Mouse (Mus musculus) thymus, postnatal 14 days (tissue): ENCODE measurements around the gene Ccdc24.

ENCODE experiments used
- DNase-seq: peaks from one replicate; pipeline ENCODE4 v3.0.0; 2021

Ccdc24 gene

DNA sequence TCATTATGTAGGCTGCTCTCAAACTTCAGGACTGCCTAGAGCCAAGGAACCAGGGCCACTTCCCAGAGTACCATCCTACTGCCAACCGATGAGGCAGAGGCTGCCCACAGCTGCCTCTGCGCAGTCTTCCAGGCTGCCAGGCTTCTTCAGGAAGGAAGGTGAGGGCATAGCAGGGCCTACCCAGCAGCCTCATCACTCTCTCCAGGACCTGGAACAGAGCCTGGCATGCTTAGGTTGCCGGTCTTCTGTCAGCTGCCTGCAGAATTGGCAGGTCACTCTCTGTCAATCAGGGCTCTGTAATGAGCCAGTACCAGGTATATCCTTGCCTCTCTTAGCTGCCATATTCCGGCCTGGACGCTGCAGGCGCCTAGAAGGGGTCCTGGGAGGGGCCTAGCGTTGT lies 22.2 kb downstream of the Ccdc24 start:
- DNase-seq: no peak

DNA sequence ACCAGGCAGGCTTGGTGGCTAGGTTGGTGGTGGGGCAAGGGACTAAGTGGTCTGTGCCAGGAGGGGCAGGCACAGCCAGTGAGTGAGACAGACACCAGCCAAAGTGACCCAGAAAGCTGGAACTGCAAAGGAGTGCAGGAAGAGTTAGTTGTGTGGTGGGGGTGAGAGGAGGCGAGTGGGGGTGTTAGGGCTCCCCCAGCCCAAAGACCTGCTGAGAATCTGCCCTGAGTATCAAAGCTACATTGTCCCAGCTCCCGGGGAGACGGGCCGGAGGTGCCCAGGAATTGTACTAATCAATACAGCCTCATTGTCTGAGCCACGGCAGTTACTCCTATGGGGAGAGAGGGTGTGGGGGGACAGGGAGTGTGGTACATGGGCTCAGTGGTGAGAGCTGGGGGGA lies 22.9 kb downstream of the Ccdc24 start:
- DNase-seq: no peak

DNA sequence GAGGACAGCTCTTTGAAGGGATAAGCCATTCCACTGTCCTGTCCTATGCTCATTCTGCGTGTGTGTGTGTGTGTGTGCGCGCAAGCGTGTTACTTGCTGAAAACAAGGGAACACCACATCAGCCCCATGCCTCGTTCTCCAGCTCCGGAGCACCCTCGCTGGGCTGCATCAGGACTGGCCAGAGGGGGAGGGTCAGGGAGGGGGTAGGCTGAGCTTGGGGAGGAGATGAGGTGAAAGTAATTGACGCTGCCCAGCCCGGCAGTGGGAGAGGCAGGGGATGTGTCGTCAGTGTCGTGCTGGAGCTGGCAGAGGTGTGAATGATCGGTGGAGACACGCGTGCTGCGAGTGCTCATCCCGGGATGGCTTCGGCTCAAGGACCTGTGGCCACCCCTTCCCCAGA lies 23.3 kb downstream of the Ccdc24 start:
- DNase-seq: no peak

DNA sequence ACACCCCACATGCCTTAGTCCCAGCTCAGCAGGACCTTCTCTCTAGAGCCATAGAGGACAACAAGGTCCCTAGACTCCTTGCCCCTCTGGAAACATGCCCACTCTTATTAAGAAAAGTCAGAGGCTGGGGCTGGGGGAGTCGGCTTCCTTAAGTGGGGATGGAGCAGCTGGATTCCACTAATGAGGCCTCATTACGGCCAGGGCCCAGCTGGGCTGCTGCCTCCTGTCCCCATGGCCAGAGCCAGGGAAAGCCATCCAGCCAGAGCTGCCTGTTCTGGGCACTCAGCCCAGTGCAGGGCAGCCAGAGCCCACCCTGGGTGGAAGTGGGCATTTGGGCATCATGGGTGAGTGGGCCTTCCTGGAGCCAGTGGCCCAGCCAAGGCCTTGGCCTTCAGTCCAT lies 25.3 kb downstream of the Ccdc24 start:
- DNase-seq: no peak

DNA sequence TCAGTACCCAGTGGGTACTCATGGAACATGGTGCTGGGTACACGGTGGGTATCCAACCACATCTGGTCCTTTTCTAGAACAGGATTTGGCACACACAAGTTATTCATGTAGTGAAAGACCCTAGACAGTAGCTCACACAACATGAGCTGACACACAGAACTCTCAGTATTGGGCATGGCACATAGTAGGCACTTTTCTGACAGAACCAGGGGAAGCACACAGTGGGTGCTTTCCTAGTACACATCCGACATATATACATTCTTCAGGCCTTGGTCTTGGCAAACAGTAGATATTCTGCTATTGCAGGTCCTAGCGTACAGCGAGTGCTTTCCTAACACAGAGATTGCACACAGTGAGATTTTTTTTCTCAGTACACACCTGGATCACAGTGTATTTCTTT lies 26.1 kb downstream of the Ccdc24 start:
- DNase-seq: no peak

DNA sequence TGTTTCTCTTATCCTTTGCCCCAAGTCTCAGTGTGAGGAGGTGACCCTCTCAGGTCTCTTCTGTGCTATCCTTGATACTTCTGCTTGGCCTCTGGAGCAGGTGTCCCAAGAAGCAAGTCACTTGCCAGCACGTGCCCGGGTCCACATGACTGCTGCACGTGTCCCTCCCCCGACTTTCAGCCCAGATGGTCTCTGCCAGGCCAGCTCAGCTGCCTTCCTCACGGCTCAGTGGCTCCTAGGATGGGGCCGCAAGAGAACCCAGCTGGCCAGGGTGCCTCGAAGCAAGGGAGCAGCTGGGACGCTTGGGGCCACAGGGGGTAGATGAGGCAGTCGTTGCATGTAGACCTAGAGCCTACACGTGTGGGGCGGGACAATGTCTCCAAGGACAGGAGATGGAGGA lies 27.0 kb downstream of the Ccdc24 start:
- DNase-seq: no peak

DNA sequence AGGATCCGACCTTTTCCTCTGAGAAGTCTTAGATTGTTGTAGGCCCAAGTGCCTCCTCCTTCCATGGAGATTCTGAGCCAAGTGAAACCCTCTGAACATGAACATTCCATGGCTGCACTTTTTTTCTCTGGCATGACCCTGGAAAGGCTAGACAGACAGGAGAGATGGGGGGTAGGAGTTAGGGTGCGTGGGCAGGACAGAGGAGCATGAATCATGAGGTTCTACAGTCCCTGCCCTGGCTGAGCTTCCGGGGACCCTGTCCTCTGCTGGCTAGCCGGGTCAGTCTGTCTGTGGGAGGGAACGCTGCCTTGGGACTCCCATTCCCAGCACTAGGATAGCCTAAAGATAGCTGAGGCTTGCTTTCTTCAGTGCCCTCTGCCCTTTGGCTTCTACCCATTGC lies 27.9 kb downstream of the Ccdc24 start:
- no peak for DNase-seq

DNA sequence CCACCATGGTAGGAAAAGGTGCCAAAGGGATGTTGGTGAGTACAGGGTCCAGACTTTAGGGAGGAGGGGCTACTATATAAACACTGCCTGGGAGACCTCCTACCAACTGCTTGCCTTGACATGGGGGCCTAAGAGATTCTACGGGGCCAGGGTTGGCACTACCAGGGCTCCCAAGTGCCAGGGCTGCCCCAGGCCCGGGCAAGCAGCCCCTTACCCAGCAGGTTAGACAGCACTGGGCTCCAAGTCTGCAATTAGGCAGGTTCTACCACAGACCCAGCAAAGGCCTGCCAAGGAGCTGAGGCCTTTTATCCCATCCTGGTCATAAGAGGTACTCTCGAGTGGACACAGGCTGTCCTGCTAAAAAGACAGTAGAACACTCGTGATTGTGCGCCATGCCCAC lies 29.3 kb downstream of the Ccdc24 start:
- no peak for DNase-seq

DNA sequence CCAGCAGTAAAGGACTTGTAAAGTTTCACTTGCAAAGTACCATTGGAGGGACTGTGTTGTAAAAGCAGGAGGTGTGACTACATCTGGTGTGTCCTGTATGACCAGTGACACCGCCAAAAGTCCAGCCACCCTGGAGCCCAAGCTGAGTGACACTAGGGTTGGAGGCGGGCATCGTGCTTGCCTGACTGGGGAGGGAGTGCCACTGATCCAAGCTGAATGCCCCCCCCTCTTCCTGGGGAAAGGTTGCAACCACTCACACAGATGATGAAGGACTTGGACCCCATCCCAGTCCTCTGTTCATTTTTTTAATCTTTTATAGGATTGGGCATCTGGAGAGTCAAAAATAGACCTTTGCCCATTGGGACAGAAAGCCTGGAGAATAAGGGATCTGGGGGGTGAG lies 30.8 kb downstream of the Ccdc24 start:
- DNase-seq: no peak

DNA sequence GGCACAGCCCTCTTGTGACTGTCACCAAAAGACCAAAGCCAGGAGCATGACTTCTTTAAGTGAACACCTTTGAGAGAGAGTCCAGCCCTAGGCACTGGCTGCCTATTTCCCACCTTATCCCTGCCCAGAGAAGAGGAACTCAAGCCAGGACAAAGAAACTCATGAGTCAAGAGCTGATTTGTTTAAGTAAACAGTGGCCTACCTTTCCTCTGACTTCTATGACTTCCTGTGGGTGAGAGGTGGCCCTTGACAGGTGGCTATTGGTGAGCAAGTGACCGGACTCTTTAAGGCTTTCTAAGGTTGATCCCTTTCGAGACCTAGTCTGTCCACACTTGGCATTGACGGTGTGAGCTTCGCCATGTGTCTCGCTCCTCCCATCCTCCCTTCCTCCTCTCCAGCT lies 31.5 kb downstream of the Ccdc24 start:
- no peak for DNase-seq

DNA sequence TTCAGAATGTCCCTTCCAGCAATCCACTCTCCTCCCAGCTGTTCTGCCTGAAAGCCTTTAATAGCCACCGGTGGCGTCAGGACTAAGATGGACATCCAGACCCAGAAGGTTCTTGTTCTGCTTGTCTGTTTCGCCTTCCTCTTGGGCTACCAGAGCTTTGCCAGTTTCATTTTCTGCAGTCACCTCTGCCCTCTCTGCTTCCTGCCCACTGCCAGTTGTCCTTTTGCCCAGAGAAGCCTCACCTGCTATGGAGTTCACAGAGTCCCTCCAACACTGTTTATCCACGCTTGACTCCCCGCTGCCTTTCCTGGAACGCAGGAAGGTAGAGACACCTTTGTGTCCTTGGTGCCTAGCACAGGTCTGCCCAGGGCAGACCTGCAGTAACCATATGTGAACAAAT lies 33.0 kb downstream of the Ccdc24 start:
- no peak for DNase-seq

DNA sequence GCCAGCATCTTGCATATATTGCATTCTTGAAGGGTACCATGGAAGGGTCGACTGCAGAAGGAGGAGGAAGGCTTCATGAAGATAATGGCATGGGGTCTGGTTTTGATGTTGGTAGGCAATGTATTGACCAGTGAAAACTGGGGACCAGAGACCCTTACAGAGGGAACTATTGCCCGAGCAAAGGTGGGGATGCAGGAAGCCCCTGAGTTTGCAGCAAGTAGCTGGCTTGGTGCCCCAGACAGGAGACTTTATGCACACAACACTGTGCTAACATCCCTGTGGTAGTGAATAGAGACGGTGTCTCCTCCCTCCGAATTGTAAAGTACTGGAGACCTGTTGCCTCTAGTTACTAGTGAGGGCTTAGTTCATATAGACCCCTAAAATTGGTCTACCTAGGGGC lies 35.1 kb downstream of the Ccdc24 start:
- DNase-seq: no peak

DNA sequence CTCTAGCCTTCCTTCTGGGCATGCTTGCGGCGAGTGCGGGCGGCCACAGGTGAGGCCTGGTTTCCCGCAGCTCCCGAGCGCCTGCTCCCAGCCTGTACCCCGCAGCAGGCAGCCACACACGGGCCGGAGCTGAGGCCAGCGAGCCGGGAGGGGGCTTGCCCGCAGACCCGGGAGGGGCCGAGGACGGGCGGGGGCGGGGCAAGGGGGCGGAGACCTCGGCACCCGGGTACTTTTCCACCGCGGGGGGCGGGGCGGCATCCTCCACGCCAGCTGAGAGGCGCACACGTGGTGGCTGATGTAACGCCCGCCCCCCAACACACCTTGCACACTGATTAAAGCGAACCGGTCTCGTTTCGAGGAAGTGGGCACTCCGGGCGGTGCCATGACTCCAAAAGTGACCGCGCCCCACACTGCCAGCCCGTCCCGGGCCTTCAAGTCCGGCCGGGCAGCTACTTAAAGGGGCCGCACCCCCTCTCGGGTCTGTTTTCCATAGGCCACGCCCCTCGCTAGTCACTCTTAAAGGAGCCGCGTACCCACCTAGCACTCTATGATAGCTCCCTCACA lies 36.1 kb downstream of the Ccdc24 start:
- peak; percentile 91 for DNase-seq

DNA sequence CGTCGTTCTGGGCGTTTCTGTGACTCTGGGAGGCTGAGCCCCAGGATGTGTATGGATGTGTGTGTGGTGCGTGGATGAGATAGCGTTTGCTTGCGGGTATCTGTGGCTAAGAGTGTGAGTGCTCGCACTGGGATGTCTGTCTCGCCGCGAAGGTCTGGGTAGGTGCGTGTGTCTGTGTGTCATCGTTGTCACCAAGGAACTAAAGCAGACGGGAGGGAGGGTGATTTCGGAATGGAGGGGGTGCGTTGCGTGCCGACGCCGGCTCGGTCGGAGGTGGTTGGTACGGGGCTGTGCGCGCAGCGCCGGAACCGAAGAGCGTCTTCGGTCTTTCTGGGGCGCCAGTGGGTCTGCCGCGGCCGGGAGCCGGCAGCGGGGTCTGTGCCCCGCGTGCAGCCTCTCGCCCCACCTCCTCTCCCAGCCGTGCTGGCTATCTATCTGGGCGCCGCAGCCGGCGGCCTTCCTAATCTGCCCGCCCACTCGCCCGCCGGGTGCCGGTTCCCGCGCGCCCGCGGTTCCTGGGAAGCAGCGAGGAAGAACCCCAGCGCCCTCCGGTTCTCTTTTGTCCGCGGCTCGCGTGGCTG lies 36.7 kb downstream of the Ccdc24 start:
- DNase-seq: peak; percentile 38

DNA sequence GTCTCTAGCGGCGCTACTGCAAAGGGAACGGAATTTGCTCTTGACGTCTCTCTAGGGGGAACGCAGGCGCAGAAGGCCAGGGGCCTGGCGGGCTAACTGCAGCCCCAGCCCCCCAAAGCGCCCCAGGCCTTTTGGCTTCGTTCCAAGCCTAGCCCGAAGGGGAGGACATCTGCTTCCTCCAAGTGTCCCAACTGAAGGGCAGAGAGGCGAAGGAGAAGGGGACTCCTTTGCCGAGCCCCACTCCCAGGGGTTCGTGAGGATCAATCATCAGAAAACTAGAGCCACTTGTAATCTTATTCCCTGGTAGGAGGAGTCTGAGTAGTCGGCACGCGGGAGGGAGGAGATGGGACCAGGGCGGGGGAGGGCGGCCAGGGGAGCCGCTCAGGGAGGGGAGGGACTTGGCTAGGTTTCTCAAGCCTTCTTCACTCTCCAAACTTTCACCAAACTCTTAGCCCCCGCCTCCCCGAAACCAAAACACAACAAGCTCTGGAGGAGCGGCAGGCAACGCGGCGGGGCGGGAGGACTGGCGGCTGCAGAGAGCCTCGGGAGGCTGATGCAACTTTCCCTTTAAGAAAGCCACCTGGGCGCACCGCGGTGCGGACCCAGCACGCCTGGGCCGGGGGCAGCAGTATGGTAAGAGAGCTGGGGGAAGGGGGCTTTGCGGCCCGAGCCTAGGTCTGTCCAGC lies 37.4 kb downstream of the Ccdc24 start:
- peak; percentile 42 for DNase-seq

DNA sequence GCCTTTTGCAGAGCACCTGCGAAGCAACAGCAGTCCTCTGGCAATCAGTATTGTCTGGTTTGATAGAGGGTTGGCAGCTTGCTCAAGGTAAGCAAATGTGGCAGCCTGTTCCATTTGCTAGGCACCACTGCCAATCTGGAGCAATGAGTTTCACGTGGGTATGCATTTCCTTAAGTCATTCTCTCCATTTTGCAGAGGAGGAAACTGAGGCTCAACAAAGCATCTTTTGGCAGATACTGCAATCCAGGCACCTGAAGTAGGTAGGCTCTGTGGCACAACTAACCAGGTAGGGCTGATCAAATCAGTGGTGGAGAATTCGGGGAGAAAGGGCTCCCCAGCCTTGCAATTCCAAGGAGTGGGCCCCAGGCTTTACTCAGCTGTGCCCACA lies 37.9 kb downstream of the Ccdc24 start, which contains the start of gene Slc6a9:
Slc6a9 (plus strand) TSS at position 50 of the 388 bp plus-strand sequence.
- DNase-seq: no peak

DNA sequence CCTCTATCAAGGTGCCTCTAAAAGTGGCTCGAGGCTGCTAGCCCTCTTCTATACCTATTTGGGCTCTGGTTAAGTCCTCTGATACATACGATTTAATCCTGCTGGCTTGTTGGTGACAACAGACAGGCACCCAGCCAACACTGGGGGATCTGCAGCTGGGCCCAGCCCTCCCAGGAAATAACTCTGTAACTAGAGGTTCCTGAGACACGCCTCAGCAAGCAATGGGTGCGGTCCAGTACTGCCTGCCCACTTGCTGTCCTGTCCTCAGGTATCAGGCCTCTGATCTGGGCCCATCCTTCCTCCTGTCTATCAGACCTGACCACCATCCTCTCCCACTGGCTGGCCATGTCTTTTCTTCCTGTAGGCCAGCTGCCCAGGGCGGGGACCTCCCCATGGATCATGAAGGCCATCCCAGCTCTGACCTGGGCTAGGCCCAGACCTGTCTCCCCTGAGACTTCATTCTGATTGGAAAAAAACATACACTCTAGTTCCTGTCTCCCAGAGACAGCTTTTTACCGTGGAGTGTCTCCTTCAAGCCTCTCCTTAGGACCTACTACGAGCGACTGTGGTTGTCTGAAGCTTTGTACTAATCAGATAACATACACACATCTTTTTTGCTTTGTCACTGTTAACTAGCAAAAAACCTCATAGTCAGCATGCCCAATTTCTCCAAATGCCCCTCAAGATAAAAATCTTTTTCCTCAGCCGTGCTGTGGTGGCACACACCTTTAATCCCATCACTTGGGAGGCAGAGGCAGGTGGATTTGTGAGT lies 40.3 kb downstream of the Ccdc24 start:
- no peak for DNase-seq

DNA sequence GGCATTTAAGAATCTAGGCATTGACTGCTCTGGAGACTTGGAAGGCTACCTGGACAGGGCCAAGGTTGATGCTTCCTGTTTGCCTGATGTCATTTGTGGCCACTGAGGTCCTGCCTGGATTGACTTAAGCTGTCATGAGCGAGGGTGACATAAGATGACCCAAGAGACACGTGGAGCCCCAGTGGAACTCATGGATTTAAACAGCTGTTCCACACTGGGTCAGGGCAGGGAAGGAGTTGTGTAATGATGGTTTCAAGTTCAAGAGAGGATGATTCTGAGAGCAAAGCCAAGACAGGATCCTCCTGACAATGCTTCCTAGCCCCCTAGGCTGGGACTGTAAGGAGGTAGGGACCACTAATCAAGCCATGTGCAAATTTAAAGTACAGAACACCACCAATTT lies 40.9 kb downstream of the Ccdc24 start:
- DNase-seq: no peak

DNA sequence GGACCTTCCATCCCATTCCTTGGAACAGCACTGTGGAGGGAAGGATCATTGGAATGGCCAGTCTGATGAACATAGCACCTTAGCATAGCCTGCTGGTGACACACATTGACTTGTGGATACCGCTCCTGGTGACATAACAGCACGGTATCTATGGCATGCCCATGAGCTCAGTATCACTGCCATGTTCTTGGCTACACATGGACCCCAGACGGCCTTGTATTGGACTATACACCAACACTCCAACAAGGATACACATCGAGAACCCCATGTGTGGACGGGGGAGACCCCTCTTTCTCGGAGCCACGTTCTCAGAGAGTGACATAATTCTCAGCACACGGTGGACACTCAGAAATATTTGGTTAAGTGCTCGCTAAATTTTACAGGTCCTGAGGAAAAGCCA lies 41.6 kb downstream of the Ccdc24 start:
- DNase-seq: no peak

DNA sequence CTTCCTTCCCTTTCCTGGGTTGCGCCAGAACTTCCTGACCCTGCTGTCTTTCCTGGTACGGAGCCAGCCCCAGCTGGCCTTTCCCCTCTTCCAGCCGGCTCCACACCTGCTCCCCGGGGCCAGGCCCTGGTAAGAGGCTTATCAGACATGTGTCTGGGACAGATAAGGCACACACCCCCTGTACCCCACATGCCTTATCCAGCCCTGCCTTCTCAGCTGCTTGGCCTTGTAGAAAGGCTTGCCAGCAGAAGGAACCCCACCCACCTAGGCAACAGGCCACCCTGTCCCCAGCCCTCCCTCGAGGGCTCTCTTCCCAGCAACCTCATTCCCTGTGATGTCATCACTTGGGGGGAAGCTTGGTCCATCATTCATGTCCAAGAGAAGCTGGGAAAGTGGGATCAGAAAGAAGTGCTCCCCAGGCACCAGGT lies 42.2 kb downstream of the Ccdc24 start:
- no peak for DNase-seq

DNA sequence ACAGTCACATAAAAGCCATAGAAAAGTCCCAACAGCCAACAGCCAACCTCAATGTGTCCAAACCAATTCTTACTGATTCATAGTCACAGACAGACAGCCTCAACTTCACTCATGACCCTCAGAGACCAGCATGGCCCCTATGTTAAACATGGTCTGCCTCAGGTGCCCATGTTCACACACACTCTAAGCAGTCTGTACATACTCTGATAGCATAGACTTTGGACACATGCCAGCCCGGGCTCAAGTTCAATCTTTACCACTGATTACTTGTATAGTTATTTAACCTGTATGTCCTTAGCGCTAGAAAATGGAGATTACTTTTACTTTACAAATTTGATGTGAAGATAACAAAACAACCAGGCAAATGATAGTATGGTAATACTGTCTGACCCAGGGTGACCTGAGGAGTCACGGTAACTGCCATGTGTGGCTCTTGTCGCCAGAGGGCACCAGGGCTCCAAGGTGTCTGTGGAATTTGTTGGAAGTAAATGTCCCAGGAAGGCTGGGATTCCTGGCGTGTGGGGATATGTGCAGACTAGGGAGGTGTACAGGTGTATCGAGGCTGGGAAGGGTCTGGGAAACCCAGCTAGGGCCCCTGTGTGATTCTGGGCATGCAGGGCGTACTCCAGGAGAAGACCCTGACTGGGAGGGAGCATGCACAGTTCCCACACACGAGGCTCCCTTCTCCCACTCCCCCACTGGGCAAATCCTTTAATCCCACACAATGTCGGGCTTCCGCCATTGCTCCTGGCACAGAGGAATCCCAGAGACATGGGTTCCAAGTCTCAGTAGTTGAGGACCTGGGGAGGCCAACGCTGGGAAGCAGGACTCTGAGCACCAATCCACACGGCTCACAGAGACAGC lies 42.9 kb downstream of the Ccdc24 start:
- peak; percentile 22 for DNase-seq

DNA sequence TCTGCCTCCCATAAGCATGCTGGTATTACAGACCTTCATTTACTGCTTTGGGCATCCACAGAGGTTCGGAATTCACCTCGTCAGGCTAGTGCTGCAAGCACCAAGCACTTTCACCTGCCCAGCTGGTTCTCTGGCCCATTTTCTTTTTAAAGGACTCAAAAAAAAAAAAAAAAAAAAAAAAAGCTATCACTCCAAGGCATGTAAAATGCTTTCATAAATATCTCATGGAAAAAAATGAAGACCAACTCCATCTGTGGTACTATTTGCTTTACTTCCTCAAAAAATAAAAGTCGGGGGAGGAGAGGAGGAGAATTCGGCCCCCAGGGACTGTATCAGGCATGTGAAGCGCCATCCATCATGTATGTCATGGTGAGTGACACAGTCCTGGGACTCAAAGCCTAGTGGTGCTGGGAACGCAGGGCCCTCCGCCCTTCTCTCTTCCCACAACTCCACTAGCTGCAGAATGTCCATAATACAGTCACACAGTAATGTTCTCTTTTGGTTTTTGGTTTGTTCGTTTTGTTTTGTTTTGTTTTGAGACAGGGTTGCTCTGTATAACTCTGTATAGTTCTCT lies 43.7 kb downstream of the Ccdc24 start:
- no peak for DNase-seq

DNA sequence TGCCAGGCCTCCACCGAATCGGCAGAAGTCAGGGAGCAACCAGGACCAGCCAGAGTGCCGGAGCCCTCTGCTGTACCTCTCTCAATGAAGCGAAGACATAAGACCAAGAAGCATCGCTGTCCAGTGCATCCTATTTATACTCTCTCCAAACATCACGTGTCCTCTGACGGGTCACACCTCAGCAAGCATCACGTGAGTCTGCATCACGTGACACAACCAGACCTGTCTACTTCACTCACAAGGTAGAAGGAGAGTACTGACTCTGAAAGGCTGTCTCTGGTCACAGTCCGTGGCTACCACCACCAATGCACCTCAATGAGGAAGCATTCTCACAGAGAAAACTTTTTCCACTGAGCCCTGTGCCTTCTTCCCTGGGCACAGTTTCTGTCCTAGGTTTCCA lies 54.3 kb downstream of the Ccdc24 start:
- no peak for DNase-seq
